Mouse (Mus musculus): ENCODE data around the gene Ahr. TPM values are rescaled to one million over a fixed set of nuclear protein-coding genes. Genes with fewer than 3 reads are reported as not detected.
A peak's percentile ranks its signal among the peaks of the same experiment; 100 is the strongest.

The Ahr gene
- total and polyA plus RNA-seq, 3 experiments: 2.6 to 5.6 (median 2.8) TPM

DNA sequence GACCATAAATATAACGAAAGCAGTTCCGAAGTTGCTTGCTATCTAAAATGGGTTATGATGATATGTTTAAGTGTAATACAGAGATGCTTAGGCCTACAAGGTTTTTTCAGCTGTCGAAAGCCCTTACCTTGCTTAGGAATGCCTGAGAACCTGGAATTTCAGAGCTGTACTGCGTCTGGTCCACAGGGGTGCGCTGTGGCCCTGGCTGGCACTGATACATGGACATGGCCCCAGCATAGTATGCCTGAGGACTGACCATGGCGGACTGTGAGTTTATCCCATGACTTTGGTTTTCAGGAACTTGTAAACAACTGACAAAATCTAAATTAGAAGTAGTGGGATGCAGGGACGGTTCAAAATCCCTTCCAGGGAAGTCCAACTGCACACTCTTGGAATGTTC lies 31.3 kb downstream of the Ahr start:
- Histone ChIP-seq H3K4me1 (ENCODE audit: control insufficient read depth, insufficient read depth, low read length) (no peaks in the 10 kb centered on the region), H3K27me3 (ENCODE audit: control insufficient read depth, insufficient read depth, low read length) (no peaks in the 10 kb centered on the region), H3K4me3 (no peak overlapping the region), H3K9ac (ENCODE audit: low read depth, low read length) (no peak overlapping the region), H3K79me2 (replicated peaks; ENCODE audit: control insufficient read depth, insufficient read depth, low read length) (no peaks in the 10 kb centered on the region), H3K27ac (no peak overlapping the region), H3K36me3 (ENCODE audit: control insufficient read depth, insufficient read depth, low read length) (no peaks in the 10 kb centered on the region; the same call in 1 of the 2 replicates)
- WGBS: 86% methylated on average over 7 of the region's 7 CpGs
- TF ChIP-seq CTCF (IDR thresholded peaks at IDR 0.05) (peak; percentile 54), EP300 (IDR thresholded peaks at IDR 0.05; ENCODE audit: insufficient read depth, low read depth, low read length) (no peak)
- DNase-seq: no peak
- intact Hi-C loops (cut with DNase I): no loop called here

GRCm38 (mm10) chr12:35501476-35501875 lies 33.4 kb downstream of the Ahr start:
- no peak for DNase-seq
- no peak for TF ChIP-seq EP300 (IDR thresholded peaks at IDR 0.05; ENCODE audit: insufficient read depth, low read depth, low read length)
- TF ChIP-seq POLR2A (IDR thresholded peaks at IDR 0.05; ENCODE audit: insufficient read depth, low read depth, low read length): no peak
- no peak for TF ChIP-seq CTCF (IDR thresholded peaks at IDR 0.05)
- intact Hi-C loops (cut with DNase I): no loop called here

GRCm38 (mm10) chr12:35495195-35495594 lies 39.6 kb downstream of the Ahr start:
- peak; percentile 17 to 31 for DNase-seq
- intact Hi-C loops (cut with DNase I): loop anchor here (5.0 kb wide), 1 partner anchor 33 kb away; no protein-coding TSS in a partner anchor
- TF ChIP-seq CTCF (IDR thresholded peaks at IDR 0.05): peak; percentile 22; the same call in 1 of the 2 replicates
- no peak for TF ChIP-seq POLR2A (IDR thresholded peaks at IDR 0.05; ENCODE audit: insufficient read depth, low read depth, low read length)
- TF ChIP-seq EP300 (IDR thresholded peaks at IDR 0.05; ENCODE audit: insufficient read depth, low read depth, low read length): 0 out of 2 replicates have a peak, but pooled peaks have one; percentile 43
- H3K4me3 ChIP-seq: no peak overlapping the region
- no peaks in the 10 kb centered on the region for H3K36me3 ChIP-seq (ENCODE audit: control insufficient read depth, insufficient read depth, low read length)
- H3K9ac ChIP-seq (ENCODE audit: low read depth, low read length): no peak overlapping the region
- WGBS: 31% methylated on average over 4 of the region's 4 CpGs
- H3K27ac ChIP-seq: no peak overlapping the region
- H3K79me2 ChIP-seq (replicated peaks; ENCODE audit: control insufficient read depth, insufficient read depth, low read length): no peaks in the 10 kb centered on the region
- H3K4me1 ChIP-seq (ENCODE audit: control insufficient read depth, insufficient read depth, low read length): peaks cover 1% of the 10 kb centered on the region
- H3K27me3 ChIP-seq (ENCODE audit: control insufficient read depth, insufficient read depth, low read length): no peaks in the 10 kb centered on the region

More at GRCm38 (mm10) chr12:35501476-35501875, 33.4 kb downstream of the Ahr start:
- WGBS: 79% methylated on average over 2 of the region's 2 CpGs
- Histone ChIP-seq H3K79me2 (replicated peaks; ENCODE audit: control insufficient read depth, insufficient read depth, low read length) (no peaks in the 10 kb centered on the region), H3K27me3 (ENCODE audit: control insufficient read depth, insufficient read depth, low read length) (no peaks in the 10 kb centered on the region), H3K36me3 (ENCODE audit: control insufficient read depth, insufficient read depth, low read length) (no peaks in the 10 kb centered on the region; the same call in 1 of the 2 replicates), H3K4me3 (no peak overlapping the region), H3K4me1 (ENCODE audit: control insufficient read depth, insufficient read depth, low read length) (no peaks in the 10 kb centered on the region; the same call in 1 of the 2 replicates), H3K9ac (ENCODE audit: low read depth, low read length) (no peak overlapping the region), H3K27ac (no peak overlapping the region)

- TF ChIP-seq EP300 (IDR thresholded peaks at IDR 0.05; ENCODE audit: insufficient read depth, low read depth, low read length) (no peak), POLR2A (IDR thresholded peaks at IDR 0.05; ENCODE audit: insufficient read depth, low read depth, low read length) (no peak), CTCF (IDR thresholded peaks at IDR 0.05) (no peak)
Measured at GRCm38 (mm10) chr12:35480764-35481163, 54.1 kb downstream of the Ahr start.

DNA sequence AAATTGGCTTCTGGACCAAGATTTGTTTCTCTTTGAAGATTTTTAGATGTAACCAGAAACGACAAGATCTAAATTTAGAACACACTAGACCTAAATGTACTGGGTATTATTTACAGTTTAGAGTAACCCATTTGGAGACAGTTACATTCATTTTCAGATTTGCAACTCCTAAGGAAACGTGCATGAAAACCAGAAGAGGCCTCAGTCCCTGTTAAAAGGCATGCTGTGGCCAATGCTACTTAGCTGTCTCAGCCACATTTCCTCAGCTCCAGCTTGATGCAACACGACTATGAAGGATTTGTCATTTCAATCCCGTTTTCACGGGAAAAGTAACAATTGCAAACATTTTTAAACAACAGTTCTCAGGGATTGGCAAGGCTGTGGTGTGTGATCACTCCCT lies 55.9 kb downstream of the Ahr start:
- intact Hi-C loops (cut with DNase I): no loop called here
- Histone ChIP-seq H3K27ac (no peak overlapping the region), H3K4me1 (ENCODE audit: control insufficient read depth, insufficient read depth, low read length) (no peaks in the 10 kb centered on the region; the same call in 1 of the 2 replicates), H3K9ac (ENCODE audit: low read depth, low read length) (no peak overlapping the region), H3K79me2 (replicated peaks; ENCODE audit: control insufficient read depth, insufficient read depth, low read length) (no peaks in the 10 kb centered on the region), H3K36me3 (ENCODE audit: control insufficient read depth, insufficient read depth, low read length) (no peaks in the 10 kb centered on the region), H3K4me3 (no peak overlapping the region), H3K27me3 (ENCODE audit: control insufficient read depth, insufficient read depth, low read length) (no peaks in the 10 kb centered on the region)
- WGBS: 65% methylated on average over 5 of the region's 5 CpGs
- no peak for TF ChIP-seq EP300 (IDR thresholded peaks at IDR 0.05; ENCODE audit: insufficient read depth, low read depth, low read length)
- no peak for TF ChIP-seq POLR2A (IDR thresholded peaks at IDR 0.05; ENCODE audit: insufficient read depth, low read depth, low read length)
- no peak for TF ChIP-seq CTCF (IDR thresholded peaks at IDR 0.05)
- DNase-seq: no peak

More at GRCm38 (mm10) chr12:35480764-35481163, 54.1 kb downstream of the Ahr start:
- Histone ChIP-seq H3K79me2 (replicated peaks; ENCODE audit: control insufficient read depth, insufficient read depth, low read length) (no peaks in the 10 kb centered on the region), H3K36me3 (ENCODE audit: control insufficient read depth, insufficient read depth, low read length) (no peaks in the 10 kb centered on the region), H3K4me3 (no peak overlapping the region), H3K4me1 (ENCODE audit: control insufficient read depth, insufficient read depth, low read length) (no peaks in the 10 kb centered on the region; the same call in 1 of the 2 replicates), H3K9ac (ENCODE audit: low read depth, low read length) (no peak overlapping the region), H3K27me3 (ENCODE audit: control insufficient read depth, insufficient read depth, low read length) (no peaks in the 10 kb centered on the region), H3K27ac (no peak overlapping the region)
- WGBS: 70% methylated on average over 2 of the region's 2 CpGs
- DNase-seq: no peak
- intact Hi-C loops (cut with DNase I): no loop called here

DNA sequence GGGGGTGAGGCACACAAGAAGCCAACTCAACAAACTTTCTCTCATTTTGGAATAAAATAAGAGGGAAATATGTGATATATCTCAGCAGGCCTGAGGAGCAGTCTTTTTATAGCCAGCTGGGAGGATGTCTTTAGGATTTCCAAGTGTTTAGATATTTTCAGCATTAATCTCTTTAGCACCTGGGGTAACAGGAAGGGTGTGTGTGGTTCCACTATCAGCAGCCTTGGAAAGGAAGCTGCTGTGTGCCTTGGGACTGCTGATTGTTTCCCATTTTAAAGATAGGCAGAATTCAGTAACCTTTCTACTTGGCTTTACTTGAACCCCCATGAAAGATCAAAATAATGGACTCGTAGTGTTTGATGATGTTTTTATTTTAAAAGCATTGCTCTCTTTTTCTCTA lies 71.4 kb downstream of the Ahr start:
- Histone ChIP-seq H3K4me1 (ENCODE audit: control insufficient read depth, insufficient read depth, low read length) (peaks cover 1% of the 10 kb centered on the region), H3K27me3 (ENCODE audit: control insufficient read depth, insufficient read depth, low read length) (no peaks in the 10 kb centered on the region), H3K9ac (ENCODE audit: low read depth, low read length) (no peak overlapping the region), H3K27ac (peak overlapping the region; percentile 74), H3K4me3 (no peak overlapping the region), H3K79me2 (replicated peaks; ENCODE audit: control insufficient read depth, insufficient read depth, low read length) (no peaks in the 10 kb centered on the region), H3K36me3 (ENCODE audit: control insufficient read depth, insufficient read depth, low read length) (peaks cover 9% of the 10 kb centered on the region)
- intact Hi-C loops (cut with DNase I): loop anchor here (5.0 kb wide), 3 partner anchors 34 to 151 kb away; no protein-coding TSS in a partner anchor
- TF ChIP-seq EP300 (IDR thresholded peaks at IDR 0.05; ENCODE audit: insufficient read depth, low read depth, low read length) (peak; percentile 94), CTCF (IDR thresholded peaks at IDR 0.05) (no peak), POLR2A (IDR thresholded peaks at IDR 0.05; ENCODE audit: insufficient read depth, low read depth, low read length) (peak; percentile 41; the same call in 1 of the 2 replicates)
- DNase-seq: peak in 1 of 2 experiments; percentile 25
- 36% methylated on average over 1 of the region's 1 CpGs for WGBS

Data from heart, adult 2 months (tissue).